Mouse (Mus musculus) CD4-positive, CD25-positive, alpha-beta regulatory T cell, adult 4 months (primary cell): ENCODE data around the gene Lnpk. TPM values are rescaled to one million over a fixed set of nuclear protein-coding genes. Genes with fewer than 3 reads are reported as not detected.

Source experiments
- ATAC-seq: one replicate; pipeline ENCODE4 v1.8.0; 2017
- polyA plus RNA-seq, 2 experiments: library from polyadenylated mRNA; unstranded; fragments of 100-300 nt; shearing (Covaris generic); gene quantifications; one replicate each; pipeline ENCODE4 v1.2.1; 2017

Lnpk gene
- polyA plus RNA-seq, 2 experiments from 2014 or later, result 26.9 to 29.3 TPM

- ATAC-seq, result no peak
Observed at GRCm38 (mm10) chr2:74488443-74488842, 90.8 kb downstream of the Lnpk start.

- no peak for ATAC-seq
Observed at GRCm38 (mm10) chr2:74482651-74483050, 96.6 kb downstream of the Lnpk start.

- ATAC-seq, result no peak
Observed at GRCm38 (mm10) chr2:74482086-74482485, 97.1 kb downstream of the Lnpk start.

Other genes starting within 250 kb of the Lnpk start
- gene Evx2, start 80.1 kb upstream of the Lnpk start, polyA plus RNA-seq, result not detected
- not detected for gene Hoxd13, start 88.9 kb upstream of the Lnpk start, polyA plus RNA-seq
- not detected for gene Hoxd12, start 95.6 kb upstream of the Lnpk start, polyA plus RNA-seq
- gene Hoxd11, start 100.1 kb upstream of the Lnpk start, polyA plus RNA-seq, result not detected
- gene Hoxd10, start 112.5 kb upstream of the Lnpk start, polyA plus RNA-seq, result not detected
- not detected for gene Hoxd9, start 118.3 kb upstream of the Lnpk start, polyA plus RNA-seq
- gene Hoxd8, start 125.2 kb upstream of the Lnpk start, polyA plus RNA-seq, result not detected
- gene Hoxd3, start 132.5 kb upstream of the Lnpk start, polyA plus RNA-seq, result not detected
- not detected for gene Hoxd4, start 132.5 kb upstream of the Lnpk start, polyA plus RNA-seq
- not detected for gene Gm28230, start 147.3 kb upstream of the Lnpk start, polyA plus RNA-seq
- not detected for gene Hoxd1, start 183.5 kb upstream of the Lnpk start, polyA plus RNA-seq
- gene Mtx2, start 246.4 kb upstream of the Lnpk start, polyA plus RNA-seq, result 10 to 100 TPM; 12.1 to 16.8 TPM